Mouse (Mus musculus) bone marrow macrophage, adult 2 months (primary cell): ENCODE measurements around the gene Gm20538.

Source experiments
- CTCF ChIP-seq: IDR thresholded peaks from 2 replicates; pipeline ENCODE4 v1.5.1; 2012; ENCODE audit warnings: low read depth, mild to moderate bottlenecking, low read length, moderate library complexity
- POLR2A ChIP-seq: IDR thresholded peaks from 2 replicates; pipeline ENCODE4 v1.6.1; 2012; ENCODE audit warnings: mild to moderate bottlenecking, low read depth, low read length, borderline replicate concordance

DNA sequence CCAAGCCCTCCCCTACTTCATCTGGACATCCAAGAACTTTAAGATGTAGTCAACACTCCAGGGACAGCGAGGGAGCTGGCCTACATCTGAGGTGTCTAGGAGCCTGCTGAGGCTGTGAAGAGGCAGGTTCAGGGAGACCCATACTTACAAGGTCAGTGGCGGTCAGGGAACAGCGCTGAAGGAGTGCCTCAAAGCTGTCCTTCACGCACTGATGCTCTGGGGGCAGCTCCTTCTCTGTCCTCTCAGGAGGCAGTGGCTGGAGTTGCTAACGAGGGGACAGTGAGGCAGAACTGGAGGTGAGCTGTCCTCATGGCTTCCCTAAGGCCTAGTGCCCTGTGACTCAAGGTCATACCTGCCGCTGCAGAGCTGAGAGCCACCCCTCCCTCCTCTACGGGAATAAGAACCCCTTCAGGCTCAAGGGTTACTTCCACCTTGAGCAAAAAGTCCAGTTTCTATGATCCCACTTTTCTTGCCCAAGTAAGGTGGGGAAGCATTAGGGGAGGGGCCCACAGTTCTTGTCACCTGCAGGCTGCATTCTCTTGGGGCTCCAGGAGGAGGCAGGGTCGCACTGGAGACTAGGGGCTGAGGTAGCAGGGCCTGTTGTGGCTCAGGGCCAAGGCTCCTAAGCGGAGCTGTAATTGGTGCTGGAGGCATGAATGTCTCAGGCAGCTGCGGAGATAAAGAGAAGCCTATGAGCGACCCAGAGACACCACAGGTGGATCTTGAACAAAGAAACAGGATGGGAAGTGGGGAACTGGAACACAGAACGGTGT is 34.4 kb downstream of the Gm20538 start:
- TF ChIP-seq POLR2A (no peak), CTCF (no peak)
